Mouse (Mus musculus) G1E-ER4 (cell line): ENCODE results near the gene Mpdz. TPM values are rescaled to one million over a fixed set of nuclear protein-coding genes. Genes with fewer than 3 reads are reported as not detected.

ENCODE experiments used
- GATA1 ChIP-seq: IDR thresholded peaks from one replicate; pipeline ENCODE4 v1.8.0; 2012; ENCODE audit warnings: low read length, inconsistent platforms
- polyA plus RNA-seq: library from polyadenylated mRNA; stranded (reverse); fragments of >175 nt; gene quantifications from 2 replicates; pipeline ENCODE4 v1.2.3, GENCODE M21; 2012

Gene Mpdz
- polyA plus RNA-seq, 1 experiment: not detected

DNA sequence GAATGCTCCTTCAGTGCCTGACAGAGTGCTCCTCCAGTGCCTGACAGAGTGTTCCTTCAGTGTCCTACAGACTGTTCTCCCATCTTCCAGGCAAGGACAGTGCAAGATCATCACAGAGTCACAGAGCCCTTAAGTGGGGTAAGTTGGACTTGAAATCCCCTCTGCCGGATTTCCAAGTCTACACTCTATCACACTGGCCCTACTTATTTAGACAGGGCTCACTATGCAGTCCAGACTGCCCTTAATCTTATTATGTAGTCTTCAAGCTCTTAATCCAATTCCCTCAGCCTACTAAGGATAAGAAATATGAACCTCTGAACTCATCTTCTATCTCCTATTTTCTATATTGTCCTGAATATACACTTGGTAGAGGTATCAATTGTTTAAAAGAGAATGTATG lies 19.1 kb downstream of the Mpdz start:
- no peak for TF ChIP-seq GATA1

DNA sequence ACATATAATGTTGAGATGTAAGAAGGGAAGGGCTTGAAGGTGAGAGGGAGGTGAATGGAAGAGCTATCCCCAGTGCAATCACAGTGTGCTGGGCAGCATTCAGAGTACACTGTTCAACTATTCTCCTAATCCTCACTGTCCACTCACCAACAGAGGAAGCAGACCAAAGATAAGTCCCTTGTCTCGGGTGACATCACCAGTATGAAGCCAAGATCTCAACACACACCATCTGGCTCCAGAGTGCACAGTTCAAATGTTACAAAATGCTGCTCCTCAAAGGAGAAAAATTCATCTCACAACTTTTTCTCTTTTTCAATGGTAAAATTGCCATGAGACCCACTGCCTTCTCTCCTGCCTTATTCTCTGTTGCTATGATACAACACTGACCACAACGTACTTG lies 21.0 kb downstream of the Mpdz start:
- no peak for TF ChIP-seq GATA1

DNA sequence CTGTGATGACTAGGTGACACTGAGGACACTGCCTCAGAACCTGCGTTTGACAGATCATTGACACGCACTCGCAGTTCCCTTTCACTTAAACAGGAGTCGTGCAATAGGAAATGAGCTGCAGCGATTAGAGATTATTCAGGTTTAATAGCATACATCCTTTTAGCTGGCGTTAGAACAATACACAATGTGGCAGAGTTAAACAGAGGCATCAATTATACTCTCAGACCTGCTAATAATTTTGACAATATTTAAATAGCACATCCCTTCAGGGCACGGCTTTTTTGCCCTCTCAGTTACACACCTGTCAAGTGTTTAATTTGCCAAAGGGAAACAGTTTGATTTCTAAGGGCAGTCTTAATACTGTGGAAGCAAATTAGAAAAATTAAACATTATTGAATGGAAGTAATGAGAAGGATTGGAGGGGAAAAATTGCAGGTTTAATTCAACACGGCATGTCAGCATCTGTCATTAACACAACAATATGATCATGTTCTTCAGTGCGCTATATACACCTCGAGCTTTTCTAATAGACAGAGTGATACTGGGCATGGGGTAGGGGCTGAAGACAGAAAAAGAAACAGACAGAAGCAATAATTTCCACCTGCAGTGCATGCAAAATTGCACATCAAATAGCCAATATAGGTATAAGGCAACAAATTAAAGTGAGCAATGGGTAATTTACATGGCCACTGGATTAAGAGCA lies 27.1 kb downstream of the Mpdz start:
- TF ChIP-seq GATA1: no peak

DNA sequence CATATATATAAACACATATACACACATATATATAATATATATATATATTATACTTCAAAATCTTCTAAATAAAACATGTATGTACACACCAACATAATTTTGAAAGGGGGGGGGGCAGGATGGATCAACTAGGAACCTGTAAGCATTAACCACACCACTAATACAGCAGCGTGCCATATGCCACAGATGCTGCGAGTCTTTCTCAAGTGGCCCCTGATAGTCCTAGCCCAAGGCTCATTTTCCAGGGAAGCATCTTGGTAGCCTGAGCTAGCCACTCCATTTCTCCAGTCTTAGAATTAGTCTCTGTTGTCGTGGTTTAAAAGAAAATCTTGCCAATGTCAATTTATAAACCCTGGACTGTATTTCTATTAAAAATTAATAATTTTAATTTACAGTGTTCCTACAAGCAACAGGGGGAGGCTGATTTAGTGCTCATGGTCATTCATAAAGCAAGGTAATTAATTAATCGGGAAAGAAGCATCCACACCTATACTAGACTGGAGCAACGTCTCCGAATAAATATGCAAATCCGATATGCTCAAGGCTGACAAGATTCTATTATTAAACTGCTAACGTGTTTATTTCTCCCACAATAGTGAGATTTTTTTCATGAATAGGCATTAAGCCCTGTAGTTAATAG lies 27.8 kb downstream of the Mpdz start:
- no peak for TF ChIP-seq GATA1

DNA sequence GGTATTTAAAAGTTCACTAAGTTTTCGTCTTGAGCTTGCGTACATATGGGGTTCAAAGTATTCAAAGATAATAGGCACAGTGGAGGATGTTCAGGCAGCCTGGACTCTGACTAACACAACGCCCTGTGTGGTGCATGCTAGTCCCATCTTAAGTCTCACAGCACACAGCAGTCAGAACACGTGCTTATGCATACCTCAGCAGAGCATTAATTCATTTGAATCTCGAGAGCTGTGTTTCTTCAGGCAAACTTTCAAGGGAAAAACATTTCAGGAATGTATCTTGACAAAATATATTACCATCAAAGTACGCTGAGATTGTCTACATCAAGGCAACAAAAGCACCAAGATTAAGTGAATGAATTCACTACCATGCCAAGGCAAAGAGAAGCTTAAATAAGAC lies 45.7 kb downstream of the Mpdz start:
- no peak for TF ChIP-seq GATA1

DNA sequence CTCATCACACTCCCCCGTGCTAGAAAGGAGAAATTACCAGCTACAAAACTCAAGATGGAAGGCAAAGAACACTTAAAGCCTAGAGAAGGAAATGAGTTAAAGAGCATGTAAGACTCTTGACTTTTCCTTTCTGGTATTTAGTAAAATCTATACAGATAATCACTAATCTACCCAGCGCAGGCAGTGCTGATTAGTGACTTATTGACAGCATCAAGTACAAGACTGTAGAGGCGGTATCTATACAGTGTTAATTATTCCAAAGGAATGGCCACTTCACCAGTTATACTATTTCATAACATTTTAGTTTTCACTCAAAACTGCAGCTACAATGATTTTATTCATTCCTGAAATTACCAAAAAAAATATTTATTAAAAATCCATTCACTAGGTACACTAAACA lies 49.7 kb downstream of the Mpdz start:
- no peak for TF ChIP-seq GATA1

DNA sequence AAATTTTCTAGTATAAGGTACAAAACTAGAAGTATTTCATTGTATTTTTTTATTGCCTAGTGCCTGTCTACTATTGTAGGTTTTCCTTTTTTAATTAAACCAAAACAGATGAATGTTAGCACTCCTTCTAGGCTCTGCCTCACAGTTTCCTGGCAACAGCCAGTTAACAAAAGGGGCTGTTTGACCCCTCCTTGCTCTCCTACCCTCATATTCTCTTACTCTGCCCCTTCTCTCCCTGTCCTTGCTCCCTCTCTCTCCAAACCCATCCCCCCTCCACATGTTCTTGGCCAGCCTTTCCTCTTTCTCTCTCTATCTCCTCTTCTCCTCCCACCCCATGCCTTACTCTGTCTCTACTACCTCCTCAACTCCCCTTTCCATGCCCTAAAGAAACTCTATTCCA lies 53.4 kb downstream of the Mpdz start:
- no peak for TF ChIP-seq GATA1

DNA sequence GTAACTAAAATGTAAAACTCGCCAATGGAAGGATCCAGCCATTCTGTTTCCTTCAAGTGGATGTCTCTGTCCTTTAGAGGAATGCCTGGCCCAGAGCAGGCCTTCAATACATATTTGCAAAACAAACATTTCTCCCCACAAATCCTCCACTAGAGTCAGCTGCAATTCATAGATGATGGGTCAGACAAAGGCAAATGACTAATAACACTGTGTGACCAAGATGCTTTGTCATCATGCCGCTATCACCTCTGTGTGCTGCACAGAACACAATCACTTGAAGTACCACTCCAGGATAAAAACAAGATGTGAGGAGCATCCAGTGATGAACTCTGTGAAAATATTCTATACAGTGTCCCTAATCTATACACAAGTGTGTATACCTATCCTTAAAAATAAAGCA lies 55.0 kb downstream of the Mpdz start:
- no peak for TF ChIP-seq GATA1

DNA sequence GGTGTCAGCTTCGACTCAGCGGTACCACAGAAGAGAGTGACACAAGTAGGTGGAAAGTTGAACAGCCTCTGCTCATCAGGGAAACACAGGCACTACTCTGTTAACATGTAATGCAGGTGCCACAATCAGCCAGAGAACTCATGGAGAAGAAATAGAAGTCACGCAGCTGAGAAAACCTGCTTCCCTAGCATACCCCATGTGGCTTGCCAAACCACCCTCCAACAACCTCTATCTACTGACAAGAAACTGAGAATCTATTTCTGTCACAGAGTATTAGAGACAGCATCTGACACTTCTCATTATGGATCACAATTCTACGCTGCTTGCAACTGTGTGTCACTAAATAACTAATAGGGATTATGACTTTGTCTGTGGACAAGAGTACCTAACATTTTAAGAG lies 70.3 kb downstream of the Mpdz start:
- no peak for TF ChIP-seq GATA1

DNA sequence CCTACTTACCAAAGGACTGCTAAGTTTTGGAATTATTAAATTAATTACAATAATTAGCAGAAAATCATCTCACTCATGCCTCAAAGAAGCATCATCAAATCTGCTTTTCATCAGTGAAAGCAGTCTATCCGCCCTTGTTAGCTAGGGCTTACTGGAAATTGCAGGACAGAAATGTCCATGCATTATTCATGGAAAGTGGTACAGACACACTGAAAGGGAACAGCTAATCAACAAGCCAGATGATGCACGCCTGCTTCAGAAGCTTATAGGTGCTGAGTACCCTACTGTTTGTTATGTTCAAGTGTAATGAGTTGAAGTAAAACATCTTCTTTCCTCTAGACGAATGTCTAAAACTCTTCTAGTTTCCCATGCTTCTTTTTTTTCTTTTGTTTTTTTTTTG lies 91.2 kb downstream of the Mpdz start:
- TF ChIP-seq GATA1: no peak

DNA sequence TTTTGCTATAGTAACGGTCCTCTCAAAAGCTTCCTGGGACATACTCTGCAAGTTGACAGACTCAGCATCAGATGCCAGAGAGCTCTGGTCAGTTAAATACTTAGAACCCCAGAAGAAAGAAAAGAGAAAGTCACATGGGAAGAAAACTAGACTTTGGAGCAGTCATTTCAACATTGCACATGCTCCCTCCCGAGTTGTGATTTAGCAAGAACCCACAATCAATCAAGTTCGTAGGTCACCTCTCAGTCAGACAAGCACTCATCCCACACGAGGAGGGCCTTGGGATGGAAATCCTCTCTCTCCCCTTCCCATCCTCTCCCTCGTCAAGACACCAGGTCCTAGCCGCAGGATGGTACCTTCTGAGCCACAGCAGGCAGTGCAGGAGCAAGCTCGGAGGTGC lies 94.0 kb downstream of the Mpdz start:
- TF ChIP-seq GATA1: no peak

DNA sequence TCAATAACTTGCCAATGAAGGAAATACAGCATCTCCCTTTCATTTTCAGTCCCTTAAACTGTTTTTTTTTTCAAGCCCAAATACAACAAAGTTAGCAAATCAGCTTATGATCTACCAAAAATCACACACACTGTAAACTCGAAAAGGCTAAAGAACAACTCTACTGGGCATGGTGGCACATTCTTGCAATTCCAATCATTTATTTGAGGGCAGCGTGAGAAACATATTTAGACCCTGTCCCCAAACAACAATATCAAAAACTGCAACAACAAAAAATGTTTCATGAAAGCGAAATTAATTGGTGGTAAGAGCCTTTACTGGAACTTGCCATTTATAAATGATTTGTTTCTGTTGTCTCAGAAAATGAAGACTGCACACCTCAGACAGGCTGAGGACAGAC lies 97.5 kb downstream of the Mpdz start:
- TF ChIP-seq GATA1: no peak

DNA sequence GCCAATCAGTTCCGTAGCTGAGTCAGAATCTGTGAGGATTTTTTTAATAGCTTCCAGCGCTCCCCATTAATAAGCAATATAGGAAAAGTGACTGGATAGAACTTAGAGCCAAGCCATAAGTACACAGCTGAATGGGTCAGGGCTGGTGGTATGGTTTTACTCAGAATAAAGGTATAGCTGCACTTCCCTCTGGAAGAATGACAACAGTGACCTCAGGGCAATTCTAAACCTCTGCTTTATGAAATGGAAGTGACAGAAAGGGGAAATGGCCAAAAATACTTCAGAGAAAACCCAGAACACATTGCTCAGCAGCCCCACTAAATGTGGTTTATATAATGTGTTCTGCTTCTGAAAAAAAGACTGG lies 109.0 kb downstream of the Mpdz start:
- no peak for TF ChIP-seq GATA1

DNA sequence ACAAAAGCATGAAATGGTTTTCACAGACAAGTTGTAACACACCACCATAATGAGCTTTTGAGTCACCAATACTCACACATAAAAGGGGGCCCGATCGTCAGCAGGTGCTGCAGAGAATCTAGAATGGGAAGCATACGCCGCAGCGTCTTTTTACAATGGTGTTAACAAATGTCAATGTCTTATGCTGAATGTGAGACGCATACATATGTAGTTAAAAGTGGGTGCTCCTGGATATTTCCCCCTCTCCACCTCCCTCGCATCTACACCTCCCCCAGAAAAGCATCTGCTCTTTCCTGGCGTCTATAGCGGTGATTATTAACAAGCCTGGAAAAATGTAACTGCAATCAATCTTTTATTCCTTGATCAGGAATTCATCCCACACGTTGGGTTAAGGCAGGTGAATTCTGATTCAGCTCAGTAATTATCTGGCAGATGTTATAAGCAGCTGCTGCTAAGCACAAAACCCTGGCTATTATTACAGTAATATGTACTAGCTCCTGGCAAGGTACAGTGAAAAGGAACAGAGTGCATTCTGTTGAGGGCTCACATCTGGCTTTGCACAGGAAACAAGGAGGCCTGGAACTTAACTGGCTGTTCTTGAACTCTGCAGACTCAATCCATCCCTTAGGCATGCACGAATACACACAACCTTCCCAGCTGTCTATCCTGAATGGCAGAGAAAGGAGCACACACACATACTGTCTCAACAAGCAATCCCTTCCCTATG lies 109.6 kb downstream of the Mpdz start:
- no peak for TF ChIP-seq GATA1

DNA sequence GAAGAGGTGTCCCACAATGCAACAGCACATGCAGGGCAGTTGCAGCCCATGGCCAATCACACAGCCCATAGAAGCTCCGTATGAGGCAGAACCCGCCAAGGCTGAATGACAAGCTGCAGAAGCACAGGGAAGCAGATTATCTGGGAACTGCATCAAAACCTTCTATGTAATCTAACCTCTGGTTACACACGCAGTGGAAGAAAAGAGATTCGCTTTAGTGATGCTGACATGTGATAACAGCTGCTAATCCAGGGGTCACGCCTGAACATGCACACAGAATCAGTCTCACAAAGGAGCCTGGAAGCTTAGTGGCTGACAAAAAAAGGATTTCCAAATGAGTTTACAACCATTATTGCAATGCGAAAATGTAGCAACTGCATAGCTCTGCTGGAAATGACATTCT lies 110.2 kb downstream of the Mpdz start:
- TF ChIP-seq GATA1: no peak

DNA sequence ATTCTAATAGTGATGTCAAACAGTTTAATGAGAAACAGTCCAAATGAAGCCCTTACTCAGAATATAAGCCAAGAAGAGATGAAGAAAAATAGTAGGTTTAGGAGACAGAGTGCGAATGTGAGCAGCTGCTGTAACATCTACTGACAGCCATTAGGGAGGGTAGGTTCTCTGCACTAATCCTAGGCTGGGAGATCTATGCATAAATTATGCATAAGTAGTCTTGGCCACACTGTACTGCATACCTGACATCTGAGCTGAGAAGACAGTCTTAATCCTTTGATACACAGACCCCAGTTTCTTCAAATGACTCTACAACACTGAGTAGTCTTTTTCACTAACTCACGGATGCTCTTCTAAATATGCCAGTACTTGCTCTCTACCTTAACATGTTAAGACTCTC lies 114.9 kb downstream of the Mpdz start:
- no peak for TF ChIP-seq GATA1

DNA sequence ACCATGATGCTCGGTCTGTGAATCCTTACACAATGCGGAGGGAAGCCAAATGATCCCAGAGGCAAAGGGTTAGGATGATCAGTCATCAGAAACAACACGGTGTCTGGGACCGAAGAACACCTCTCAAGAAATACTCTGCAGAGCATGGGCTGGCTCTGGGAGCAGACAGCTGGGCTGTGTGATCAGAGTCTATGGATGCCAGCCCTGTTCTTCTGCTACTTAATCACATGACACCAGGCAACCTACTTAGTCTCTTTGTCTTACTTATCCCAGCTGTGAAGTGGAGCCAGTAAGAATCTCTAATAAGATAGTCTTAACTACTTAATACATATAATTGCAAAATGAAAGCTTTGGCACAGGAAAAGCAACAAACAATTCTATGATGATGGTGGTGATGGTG lies 118.8 kb downstream of the Mpdz start:
- no peak for TF ChIP-seq GATA1
